Mouse (Mus musculus) liver, postnatal 0 days (tissue): ENCODE data around the gene Gm16181.

Experiments
- CTCF ChIP-seq: sonication (generic); IDR thresholded peaks from 2 replicates; pipeline ENCODE4 v1.5.1; 2016; ENCODE audit warnings: antibody characterized with exemption, low read depth
- EP300 ChIP-seq: IDR thresholded peaks from 2 replicates; pipeline ENCODE4 v1.6.1; 2016; ENCODE audit warnings: antibody characterized with exemption, low read depth, mild to moderate bottlenecking

- no peak for TF ChIP-seq CTCF
- TF ChIP-seq EP300, result no peak
Measured at GRCm38 (mm10) chr17:35190096-35190495, 30.5 kb upstream of the Gm16181 start.
